Mouse (Mus musculus) left cerebral cortex, adult 2 months (tissue): ENCODE results near the gene Thbs1. TPM values are rescaled to one million over a fixed set of nuclear protein-coding genes. Genes with fewer than 3 reads are reported as not detected.
"Not testable (repeated sequence)": the region's sequence is repeated elsewhere in the genome, so short reads cannot be mapped to it uniquely, and the experiment has no call there.

Experiments used
- DNase-seq, 2 experiments: peaks; one replicate each; pipeline ENCODE4 v3.0.0; 2021 to 2022; ENCODE audit warnings: low spot score in 2 of 2, mixed read lengths in 1 of 2; ENCODE audit errors: extremely low spot score in 1 of 2
- H3K27ac ChIP-seq: fragments of 200-600 bp; 2 replicates; pipeline ENCODE4 v1.8.1; 2022
- H3K4me3 ChIP-seq: fragments of 200-600 bp; 2 replicates; pipeline ENCODE4 v1.8.1; 2022
- CTCF ChIP-seq: fragments of 200-600 bp; IDR thresholded peaks from 2 replicates; pipeline ENCODE4 v1.8.1; 2022; ENCODE audit warnings: antibody characterized with exemption, mild to moderate bottlenecking, moderate library complexity
- intact Hi-C: fragments of 180-260 bp; cut with DNase I; formaldehyde crosslinking; loops from one replicate; pipeline ENCODE4 v1.15.1; 2025
- total RNA-seq, 2 experiments: library from RNA; stranded (reverse); gene quantifications; 2 replicates each; pipeline ENCODE4 v1.2.3; 2021

The Thbs1 gene
- total RNA-seq, 2 experiments from 2014 or later = 2.3 to 2.8 TPM

DNA sequence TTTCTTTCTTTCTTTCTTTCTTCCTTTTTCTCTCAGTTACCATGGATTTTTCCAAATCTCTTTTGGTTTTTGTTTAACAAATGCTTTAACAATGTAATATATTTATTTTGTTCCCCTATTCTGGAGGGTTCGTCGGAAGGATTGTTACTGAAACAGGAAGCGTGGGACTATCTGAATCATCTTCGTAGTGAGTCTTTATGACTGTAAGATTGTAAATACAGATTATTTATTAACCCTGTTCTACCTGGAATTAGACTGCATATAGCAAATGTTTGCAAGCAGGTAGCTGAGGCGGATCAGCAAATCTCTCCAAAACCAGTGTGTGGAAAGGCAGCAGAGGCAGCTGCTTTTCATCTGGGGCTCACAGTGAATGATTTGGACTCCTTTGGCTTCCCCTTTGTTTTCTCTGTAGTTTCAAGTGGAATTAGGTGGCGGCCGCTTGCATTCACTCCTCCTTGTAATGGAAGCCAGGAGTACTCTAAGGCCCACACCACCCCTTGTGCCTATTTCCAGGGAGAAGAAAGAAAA, 14.3 kb downstream of the Thbs1 start:
- TF ChIP-seq CTCF = no peak

DNA sequence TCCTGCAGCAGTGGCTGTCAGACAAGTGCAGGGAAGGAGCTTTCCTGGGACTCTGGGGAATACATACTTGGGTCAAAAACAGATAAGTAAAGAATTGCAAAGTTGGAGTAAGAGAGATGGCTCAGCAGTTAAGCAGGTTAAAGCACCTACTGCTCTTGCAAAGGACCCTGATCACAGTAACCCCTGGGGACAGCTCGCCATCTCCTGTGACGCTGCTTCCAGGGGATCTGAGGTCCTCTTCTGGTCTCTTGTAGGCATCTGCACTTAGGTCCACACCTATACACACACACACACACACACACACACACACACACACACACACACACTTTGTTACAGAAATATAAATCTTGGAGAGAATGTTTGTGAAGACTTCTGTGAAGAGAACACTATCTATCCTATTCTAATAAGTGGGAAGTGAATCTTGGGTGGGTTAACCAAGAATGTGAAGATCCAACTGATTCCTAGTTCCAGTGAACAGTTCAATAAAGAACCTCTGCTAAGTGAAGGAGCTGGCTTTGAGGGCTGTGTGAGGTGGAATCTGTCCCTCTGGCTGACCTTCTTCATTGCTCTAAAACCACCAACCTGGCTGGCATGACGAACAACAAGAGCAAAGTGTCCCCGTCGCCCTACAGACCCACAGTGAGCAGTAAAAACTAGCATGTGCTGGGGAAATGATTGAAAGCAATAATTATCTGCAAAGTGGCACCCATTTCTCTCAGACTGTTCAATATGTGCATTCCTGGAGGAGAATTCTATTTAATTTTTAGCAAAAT, 16.0 kb downstream of the Thbs1 start:
- intact Hi-C loops = no loop called here

More for the DNA sequence above, 14.3 kb downstream of the Thbs1 start:
- intact Hi-C loops = no loop called here
- H3K4me3 ChIP-seq = no peak overlapping the region
- H3K27ac ChIP-seq = no peak overlapping the region
- DNase-seq = no peak

DNA sequence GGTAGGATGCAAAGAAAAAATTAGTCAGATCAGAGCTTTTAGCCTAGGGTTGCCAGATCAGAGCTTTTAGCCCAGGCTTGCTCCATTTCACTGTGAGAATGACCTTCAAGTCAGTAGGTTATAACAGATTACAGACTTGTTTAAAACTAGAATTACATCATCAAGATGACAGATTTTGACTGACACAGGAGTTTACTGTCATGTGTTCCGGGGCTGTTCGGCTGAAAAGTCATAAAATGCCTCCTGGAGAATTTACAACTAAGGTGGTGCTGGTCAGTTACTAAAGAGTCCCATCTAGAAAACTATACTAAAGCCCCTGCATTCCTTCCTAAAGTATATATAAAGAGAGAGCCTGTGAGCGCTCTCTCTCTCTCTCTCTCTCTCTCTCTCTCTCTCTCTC, 16.6 kb downstream of the Thbs1 start:
- no peak overlapping the region for H3K4me3 ChIP-seq
- DNase-seq = no peak
- no peak overlapping the region for H3K27ac ChIP-seq
- intact Hi-C loops = no loop called here
- TF ChIP-seq CTCF = no peak

More for the DNA sequence above, 16.0 kb downstream of the Thbs1 start:
- no peak overlapping the region for H3K27ac ChIP-seq
- no peak overlapping the region for H3K4me3 ChIP-seq
- TF ChIP-seq CTCF = no peak
- DNase-seq = no peak

DNA sequence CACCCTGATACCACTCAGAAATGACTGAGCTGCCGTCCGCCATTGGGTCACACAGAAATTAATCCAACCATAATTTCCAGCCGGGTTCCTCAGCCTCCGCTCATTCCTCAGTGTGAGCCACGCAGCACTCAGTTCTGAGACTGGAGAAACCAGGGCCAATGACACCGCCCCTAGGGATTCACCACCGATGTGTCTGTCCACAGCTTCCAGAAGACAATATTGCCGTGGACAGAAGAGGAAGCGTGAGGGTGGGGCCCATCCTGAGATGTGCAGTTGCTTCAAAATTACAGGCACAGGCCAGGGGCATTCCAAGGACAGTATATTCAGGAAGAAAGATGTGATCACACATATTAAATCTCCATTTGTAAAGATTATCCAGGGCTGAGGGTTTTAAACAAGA, 25.4 kb downstream of the Thbs1 start:
- DNase-seq = no peak

DNA sequence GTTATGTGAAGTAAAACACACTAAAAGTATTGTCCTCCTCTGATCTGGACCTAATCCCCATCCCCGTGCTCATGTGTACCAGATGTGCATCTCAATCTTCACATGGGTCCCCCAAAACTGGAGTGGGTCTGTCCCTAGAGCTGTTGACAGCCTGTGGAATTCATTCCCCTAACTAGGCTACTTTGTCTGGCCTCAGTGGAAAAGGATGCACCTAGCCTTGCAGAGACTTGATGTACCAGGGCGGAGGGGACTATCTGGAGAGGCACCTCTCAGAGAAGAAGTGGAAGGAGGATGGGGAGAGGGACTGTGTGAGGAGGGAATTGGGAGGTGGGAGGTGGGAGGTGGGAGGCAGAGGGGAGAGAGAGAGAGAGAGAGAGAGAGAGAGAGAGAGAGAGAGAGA, 26.1 kb downstream of the Thbs1 start:
- intact Hi-C loops = no loop called here
- no peak for TF ChIP-seq CTCF
- no peak overlapping the region for H3K4me3 ChIP-seq
- no peak overlapping the region for H3K27ac ChIP-seq
- DNase-seq = no peak

More for the DNA sequence above, 25.4 kb downstream of the Thbs1 start:
- intact Hi-C loops = no loop called here
- H3K4me3 ChIP-seq = no peak overlapping the region
- no peak for TF ChIP-seq CTCF
- no peak overlapping the region for H3K27ac ChIP-seq

DNA sequence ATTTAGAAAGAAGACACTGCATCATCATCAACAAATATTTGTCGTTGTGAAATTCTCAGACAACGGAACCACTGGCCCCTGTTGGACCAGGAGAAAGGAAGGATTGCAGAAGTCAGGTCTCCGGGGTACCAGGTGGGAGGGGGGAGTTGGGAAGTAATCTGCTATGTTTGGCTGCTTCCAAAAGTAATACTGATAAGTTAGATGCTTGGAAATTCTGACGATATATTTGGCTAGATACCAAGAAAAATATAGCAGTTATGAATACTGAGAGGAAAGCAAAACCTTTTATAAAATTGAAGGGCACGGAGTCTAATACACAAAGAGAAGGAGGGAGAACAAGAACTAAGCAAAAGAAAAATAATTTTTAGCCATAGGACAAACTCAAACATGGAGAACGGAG, 27.6 kb downstream of the Thbs1 start:
- no peak for TF ChIP-seq CTCF
- no peak overlapping the region for H3K27ac ChIP-seq
- intact Hi-C loops = no loop called here
- no peak overlapping the region for H3K4me3 ChIP-seq
- no peak for DNase-seq

DNA sequence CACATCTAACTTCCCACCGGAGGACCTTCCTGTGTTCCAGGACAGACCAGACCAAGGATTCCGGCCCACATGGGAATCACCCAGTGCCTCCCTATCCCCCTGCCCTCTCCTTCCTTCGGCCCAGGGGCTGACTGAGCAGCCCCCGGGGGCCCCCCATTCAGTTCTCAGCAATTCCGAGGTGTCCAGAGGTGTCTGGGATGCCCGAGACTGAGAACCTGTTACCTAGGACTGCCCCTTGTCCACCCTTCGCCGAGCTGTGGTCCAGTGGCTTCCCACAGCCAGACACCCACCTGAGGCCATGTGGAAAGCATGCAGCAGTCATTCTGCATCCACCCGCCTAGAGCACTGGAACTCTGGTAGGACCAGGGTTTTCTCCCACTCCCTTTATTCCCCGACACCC, 30.0 kb downstream of the Thbs1 start:
- DNase-seq = no peak
- TF ChIP-seq CTCF = no peak
- intact Hi-C loops = no loop called here
- H3K27ac ChIP-seq = no peak overlapping the region
- no peak overlapping the region for H3K4me3 ChIP-seq

DNA sequence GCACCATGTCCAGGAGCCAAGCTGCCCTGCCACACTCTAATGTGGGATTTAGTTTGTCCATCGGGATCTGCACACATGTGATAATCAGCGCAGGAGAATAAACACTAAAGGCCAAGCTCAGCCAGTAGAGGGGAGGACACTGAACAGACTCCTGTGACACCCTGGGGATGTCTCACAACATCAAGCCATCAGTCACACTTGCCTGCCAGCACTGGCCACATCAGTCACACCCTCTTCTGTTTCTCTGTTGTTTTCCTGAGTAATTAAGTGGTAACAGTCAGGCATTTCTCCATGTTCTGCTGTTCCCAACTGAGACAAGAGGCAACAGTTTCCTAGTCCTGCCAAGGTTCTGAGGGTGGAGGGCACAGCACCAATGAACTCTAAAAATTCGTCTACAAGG, 36.1 kb downstream of the Thbs1 start:
- H3K4me3 ChIP-seq, DNase-seq, intact Hi-C loops, H3K27ac ChIP-seq: not testable (repeated sequence)

DNA sequence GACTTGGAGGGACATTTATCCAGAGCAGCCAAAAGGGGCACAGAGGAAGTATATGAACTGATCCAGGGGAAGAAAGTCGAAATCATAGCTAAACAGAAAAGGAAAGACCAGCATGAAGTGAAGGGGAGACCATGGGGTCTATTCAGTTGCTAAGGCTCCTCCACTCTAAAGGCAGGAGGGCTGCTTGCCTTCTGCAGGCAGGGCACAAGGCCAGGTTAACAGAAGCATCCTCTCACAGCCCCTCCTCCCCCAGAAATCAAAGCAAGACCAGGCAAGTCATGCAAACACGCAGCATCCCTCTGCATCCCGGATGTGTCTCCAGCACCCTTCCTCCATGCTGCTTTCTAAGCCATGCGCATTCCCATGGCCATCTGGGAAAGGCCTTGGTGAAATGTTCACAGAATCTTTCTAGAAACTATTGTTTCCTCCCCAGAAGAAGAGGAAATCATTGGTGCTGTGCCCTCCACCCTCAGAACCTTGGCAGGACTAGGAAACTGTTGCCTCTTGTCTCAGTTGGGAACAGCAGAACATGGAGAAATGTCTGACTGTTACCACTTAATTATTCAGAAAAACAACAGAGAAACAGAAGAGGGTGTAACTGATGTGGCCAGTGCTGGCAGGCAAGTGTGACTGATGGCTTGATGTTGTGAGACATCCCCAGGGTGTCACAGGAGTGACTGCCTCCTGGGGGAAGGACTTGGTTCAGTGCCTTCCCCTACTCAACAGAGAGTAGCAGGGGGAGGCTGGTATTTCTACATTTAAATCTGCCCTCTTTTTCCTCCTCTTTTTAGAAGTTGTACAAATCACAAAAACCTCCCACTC, 36.9 kb downstream of the Thbs1 start:
- DNase-seq = no peak
- TF ChIP-seq CTCF = no peak
- Histone ChIP-seq H3K27ac (no peak overlapping the region), H3K4me3 (no peak overlapping the region)
- intact Hi-C loops = no loop called here

DNA sequence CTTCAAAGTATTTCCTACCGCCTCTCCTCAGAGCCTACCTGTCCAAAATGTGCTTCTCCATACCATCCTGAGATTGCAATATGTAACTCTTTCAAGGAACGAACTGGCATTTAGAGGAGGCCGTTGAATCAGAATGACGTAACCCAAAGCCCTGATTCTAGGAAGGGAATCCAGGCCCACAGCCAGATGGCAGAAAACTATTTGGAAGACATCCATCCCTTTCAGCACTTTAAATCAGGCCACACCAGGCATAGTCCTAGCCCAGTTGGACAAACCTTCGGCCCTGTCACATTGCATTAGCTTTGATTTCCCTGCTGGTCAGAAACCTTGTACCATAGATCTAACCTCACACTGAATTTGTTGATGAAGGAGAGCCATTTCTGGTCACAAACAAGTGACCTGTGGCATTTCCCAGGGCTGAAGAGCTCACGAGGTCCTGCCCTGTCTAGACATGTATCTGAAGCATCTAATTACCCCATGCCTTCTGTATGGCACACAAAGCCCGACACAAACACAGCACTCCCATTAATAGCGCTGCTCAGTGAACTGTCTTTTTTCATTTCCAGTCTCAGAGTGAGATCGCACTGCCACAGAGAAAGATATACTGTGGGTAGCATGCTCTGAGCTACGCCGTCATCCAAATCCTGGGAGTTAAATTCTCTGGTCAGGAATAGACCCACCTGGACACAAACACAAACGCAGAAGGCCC, 38.3 kb downstream of the Thbs1 start:
- Histone ChIP-seq H3K27ac (no peak overlapping the region), H3K4me3 (no peak overlapping the region)
- TF ChIP-seq CTCF = no peak
- DNase-seq = peak; percentile 37 to 49
- intact Hi-C loops = no loop called here

DNA sequence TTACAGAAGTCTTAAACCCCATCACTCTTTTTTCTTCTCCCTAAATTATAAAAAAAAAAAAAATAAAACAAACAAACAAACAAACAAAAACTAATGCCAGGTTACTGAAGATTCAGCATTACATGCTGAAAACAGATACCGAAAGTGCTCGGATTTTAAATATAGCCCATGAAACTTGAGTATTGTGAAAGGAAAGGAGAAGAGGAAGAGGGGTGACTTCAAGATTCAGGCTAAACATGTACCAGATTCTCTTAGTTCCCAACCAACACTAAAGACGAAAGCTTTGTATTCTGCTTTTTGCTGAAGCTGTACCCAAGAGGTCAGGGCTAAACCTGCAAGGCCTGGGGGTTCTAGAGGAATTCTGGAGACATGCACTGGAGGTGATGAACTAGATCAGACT, 46.4 kb downstream of the Thbs1 start:
- Histone ChIP-seq H3K27ac (no peak overlapping the region), H3K4me3 (no peak overlapping the region)
- no peak for TF ChIP-seq CTCF
- DNase-seq = no peak
- intact Hi-C loops = no loop called here

DNA sequence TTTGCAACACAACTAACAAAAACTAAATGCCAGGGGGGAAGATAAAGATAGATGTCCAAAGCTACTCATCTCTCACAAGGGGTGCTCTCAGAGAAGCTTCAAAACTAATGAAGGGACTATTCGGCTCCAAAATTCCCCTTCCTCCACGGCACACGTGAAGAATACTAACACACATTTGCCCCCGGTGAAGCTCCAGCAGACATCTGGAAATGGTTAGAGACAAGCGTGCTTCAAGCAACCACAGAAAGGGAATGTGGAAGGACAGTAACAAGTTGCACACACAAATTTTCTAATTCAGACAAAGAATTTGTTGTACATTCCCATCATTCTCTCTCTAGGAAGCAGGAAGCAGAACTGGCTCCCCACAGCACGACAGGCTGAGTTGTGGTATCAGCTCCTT, 47.5 kb downstream of the Thbs1 start:
- H3K4me3 ChIP-seq = no peak overlapping the region
- TF ChIP-seq CTCF = no peak
- intact Hi-C loops = no loop called here
- no peak for DNase-seq
- H3K27ac ChIP-seq = no peak overlapping the region
